Mouse (Mus musculus) intestine, embryonic 14.5 days (tissue): ENCODE measurements at regions not wholly inside any gene's neighbourhood (a gene's known extent, or its start where the extent isn't known, plus 50 kb on each side); places are given as distances from the start of the nearest gene placed in this dataset.

ENCODE experiments used
- ATAC-seq: fragments of 200-750 bp; cut with Nextera tagmentation; replicated peaks from 2 replicates; pipeline ENCODE4 v1.8.0; 2017; ENCODE audit warnings: low read depth, moderate number of reproducible peaks, moderate TSS enrichment, moderate library complexity; ENCODE audit not compliant: low FRiP score, low TSS enrichment
- DNase-seq: peaks from one replicate; pipeline ENCODE4 v3.0.0-alpha.2; 2018; ENCODE audit warnings: low spot score
- H3K27ac ChIP-seq: fragments of 300-500 bp; sonication (generic); 2 replicates; pipeline ENCODE4 v1.5.1; 2014; ENCODE audit warnings: low read depth, mild to moderate bottlenecking, control low read depth
- H3K27me3 ChIP-seq: fragments of 300-500 bp; sonication (generic); replicated peaks from 2 replicates; pipeline ENCODE4 v1.6.1; 2014; ENCODE audit warnings: low read length, control low read depth; ENCODE audit not compliant: control insufficient read depth, insufficient read depth
- H3K36me3 ChIP-seq: fragments of 300-500 bp; sonication (generic); 2 replicates; pipeline ENCODE4 v1.6.1; 2014; ENCODE audit warnings: low read length, control low read depth; ENCODE audit not compliant: control insufficient read depth, insufficient read depth
- H3K4me1 ChIP-seq: fragments of 300-500 bp; sonication (generic); replicated peaks from 2 replicates; pipeline ENCODE4 v1.6.1; 2014; ENCODE audit warnings: low read length, control low read depth, mixed read lengths; ENCODE audit not compliant: control insufficient read depth, insufficient read depth
- H3K4me2 ChIP-seq: fragments of 300-500 bp; sonication (generic); 2 replicates; pipeline ENCODE4 v1.6.1; 2014; ENCODE audit warnings: low read length
- H3K4me3 ChIP-seq: fragments of 300-500 bp; sonication (generic); 2 replicates; pipeline ENCODE4 v1.5.1; 2014; ENCODE audit warnings: low read depth, low read length, control low read depth, mixed read lengths
- H3K9ac ChIP-seq: fragments of 300-500 bp; sonication (generic); 2 replicates; pipeline ENCODE4 v1.6.1; 2014; ENCODE audit warnings: mild to moderate bottlenecking, low read length
- H3K9me3 ChIP-seq: fragments of 300-500 bp; sonication (generic); 2 replicates; pipeline ENCODE4 v1.6.1; 2016; ENCODE audit warnings: low read length, control low read depth; ENCODE audit not compliant: control insufficient read depth
- WGBS: fragments of 180-500 bp; shearing (Covaris S2); extraction: QIAGEN DNeasy Blood & Tissue Kit; methylation state at CpG from one replicate; pipeline ENCODE4 v1.1.7; 2014; 5-methylcytosine and 5-hydroxymethylcytosine counted together

DNA sequence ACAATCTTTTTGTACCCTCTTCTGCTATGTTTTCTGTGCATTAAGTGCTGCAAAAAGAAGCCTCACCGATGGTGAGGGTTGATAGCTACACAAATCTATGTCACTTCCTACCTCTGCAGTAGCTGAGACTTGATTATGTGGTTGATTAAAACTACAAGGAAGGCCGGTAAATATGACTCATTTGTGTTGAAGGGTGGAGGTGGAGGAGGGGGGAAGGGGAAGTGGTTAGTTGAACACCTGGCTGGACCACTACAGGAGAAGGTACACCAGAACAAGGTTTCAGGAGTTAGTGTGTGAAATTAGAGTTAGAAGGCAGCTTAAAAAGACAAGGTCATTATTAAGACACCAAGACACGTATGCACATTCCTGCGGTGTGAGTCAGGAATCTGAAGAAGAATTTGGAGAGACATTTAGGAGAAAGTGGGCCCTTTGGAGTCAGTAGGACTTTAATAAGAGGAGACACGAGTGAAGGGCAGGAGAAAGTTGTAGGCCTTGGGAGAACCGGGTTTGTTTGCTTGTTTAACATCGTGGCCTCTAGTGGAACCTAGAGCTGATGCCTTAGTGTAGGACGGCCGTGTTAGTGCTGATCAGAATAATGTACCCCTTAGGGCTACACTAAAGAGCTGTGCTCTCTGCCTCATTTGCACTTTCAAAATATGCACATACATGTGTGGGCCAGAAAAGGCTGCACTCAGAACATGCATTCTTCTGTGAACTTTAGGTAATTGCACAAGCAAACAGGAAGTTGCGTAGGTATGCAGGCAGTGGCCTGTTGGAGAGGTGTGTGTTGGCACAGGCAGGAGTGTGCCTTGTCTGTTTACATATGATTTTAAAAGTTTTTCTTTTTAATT lies 108.5 kb upstream of the Jag1 start:
- DNase-seq, result no peak
- no peak overlapping the region for H3K4me2 ChIP-seq
- no peak for ATAC-seq
- no peaks in the 10 kb centered on the region for H3K4me1 ChIP-seq
- WGBS, result 83% methylated on average over 10 of the region's 10 CpGs
- H3K27ac ChIP-seq, result no peak overlapping the region
- H3K9ac ChIP-seq, result no peak overlapping the region
- H3K9me3 ChIP-seq, result no peaks in the 10 kb centered on the region
- no peaks in the 10 kb centered on the region for H3K36me3 ChIP-seq
- H3K27me3 ChIP-seq, result no peaks in the 10 kb centered on the region
- no peak overlapping the region for H3K4me3 ChIP-seq

GRCm38 (mm10) chr2:137215697-137216096 lies 99.3 kb upstream of the Jag1 start:
- Histone ChIP-seq H3K9me3 (no peaks in the 10 kb centered on the region), H3K27me3 (no peaks in the 10 kb centered on the region), H3K27ac (no peak overlapping the region), H3K4me2 (no peak overlapping the region), H3K4me3 (no peak overlapping the region), H3K4me1 (no peaks in the 10 kb centered on the region), H3K9ac (no peak overlapping the region), H3K36me3 (no peaks in the 10 kb centered on the region)
- WGBS, result 42% methylated on average over 7 of the region's 7 CpGs
- ATAC-seq (no peak), DNase-seq (no peak)

DNA sequence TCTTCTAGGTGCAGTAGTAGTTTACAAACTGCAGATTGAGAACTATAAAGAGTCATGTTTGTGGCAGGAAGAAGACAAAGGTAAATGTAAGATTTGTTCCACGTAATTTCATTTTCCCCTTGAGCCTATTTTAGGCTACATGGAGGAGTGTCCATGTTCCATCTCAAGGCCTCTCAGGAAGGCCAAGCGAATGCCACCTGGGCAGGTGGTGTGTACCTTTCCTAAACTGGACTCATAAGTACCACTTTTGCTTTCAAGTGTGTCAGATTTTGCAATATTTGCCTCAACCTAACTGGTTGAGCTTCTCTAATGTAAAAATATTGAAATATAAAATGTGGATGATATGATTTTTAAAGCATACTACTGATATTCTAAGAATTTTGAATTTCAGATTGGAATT lies 91.4 kb upstream of the Jag1 start:
- H3K4me3 ChIP-seq, result no peak overlapping the region
- H3K9me3 ChIP-seq, result no peaks in the 10 kb centered on the region
- no peaks in the 10 kb centered on the region for H3K27me3 ChIP-seq
- no peak overlapping the region for H3K9ac ChIP-seq
- H3K4me1 ChIP-seq, result no peaks in the 10 kb centered on the region
- ATAC-seq, result no peak
- H3K36me3 ChIP-seq, result no peaks in the 10 kb centered on the region
- WGBS, result 93% methylated on average over 2 of the region's 2 CpGs
- no peak overlapping the region for H3K4me2 ChIP-seq
- no peak for DNase-seq
- no peak overlapping the region for H3K27ac ChIP-seq

GRCm38 (mm10) chr2:137204274-137204850 lies 87.9 kb upstream of the Jag1 start:
- DNase-seq (no peak), ATAC-seq (no peak)
- Histone ChIP-seq H3K27ac (no peak overlapping the region), H3K27me3 (no peaks in the 10 kb centered on the region), H3K4me2 (no peak overlapping the region), H3K36me3 (no peaks in the 10 kb centered on the region), H3K4me1 (no peaks in the 10 kb centered on the region), H3K9ac (no peak overlapping the region), H3K9me3 (no peaks in the 10 kb centered on the region), H3K4me3 (no peak overlapping the region)
- WGBS, result 85% methylated on average over 6 of the region's 6 CpGs

DNA sequence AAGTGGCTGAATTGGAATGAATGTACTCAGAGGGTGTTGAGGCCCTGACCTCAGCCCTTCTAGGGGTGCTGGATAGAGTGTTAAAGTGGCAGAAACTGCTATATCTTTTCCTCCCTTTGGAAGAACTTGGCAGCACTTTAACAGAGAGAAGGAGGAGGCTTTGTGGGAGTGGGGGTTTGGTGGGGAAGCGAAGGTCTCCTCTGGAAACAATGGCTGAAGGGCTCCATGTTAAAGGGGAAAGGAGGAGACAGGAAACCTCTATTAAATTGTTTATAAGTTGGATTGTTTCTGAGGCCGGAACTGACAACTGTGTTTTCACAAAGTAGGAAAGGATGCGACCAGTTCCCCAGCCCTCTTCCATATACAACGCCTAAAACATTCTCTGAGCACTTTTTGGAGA lies 83.7 kb upstream of the Jag1 start:
- no peak overlapping the region for H3K4me2 ChIP-seq
- DNase-seq (no peak), ATAC-seq (no peak)
- H3K4me1 ChIP-seq, result no peaks in the 10 kb centered on the region
- no peak overlapping the region for H3K27ac ChIP-seq
- no peaks in the 10 kb centered on the region for H3K36me3 ChIP-seq
- no peak overlapping the region for H3K9ac ChIP-seq
- H3K9me3 ChIP-seq, result no peaks in the 10 kb centered on the region
- no peak overlapping the region for H3K4me3 ChIP-seq
- WGBS, result 64% methylated on average over 4 of the region's 4 CpGs
- no peaks in the 10 kb centered on the region for H3K27me3 ChIP-seq

DNA sequence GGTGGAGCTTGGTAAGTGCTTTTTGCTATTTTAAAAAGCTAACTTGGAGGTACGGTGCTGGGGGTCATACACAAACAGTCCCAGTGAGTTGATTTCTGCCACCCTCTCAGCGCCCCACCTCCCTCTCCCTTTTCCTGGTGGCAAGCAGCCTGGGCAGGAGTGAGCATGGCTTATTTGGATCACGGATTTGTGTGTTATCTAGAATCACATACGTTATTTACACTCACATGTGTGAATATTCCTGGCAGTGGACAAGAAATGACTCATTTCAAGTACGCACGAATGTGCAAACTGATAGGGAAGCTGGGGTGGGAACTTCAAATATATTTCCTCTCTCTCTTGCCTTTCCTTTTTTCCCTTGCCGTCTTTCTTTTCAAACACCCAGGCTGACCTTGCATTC lies 75.7 kb upstream of the Jag1 start:
- Histone ChIP-seq H3K27ac (no peak overlapping the region), H3K9ac (no peak overlapping the region), H3K9me3 (0 out of 2 replicates have a peak, but pooled peaks cover 3% of the 10 kb centered on the region), H3K4me2 (no peak overlapping the region), H3K27me3 (no peaks in the 10 kb centered on the region), H3K36me3 (no peaks in the 10 kb centered on the region), H3K4me1 (0 out of 2 replicates have a peak, but pooled peaks cover 4% of the 10 kb centered on the region), H3K4me3 (no peak overlapping the region)
- ATAC-seq (no peak), DNase-seq (no peak)
- 52% methylated on average over 7 of the region's 7 CpGs for WGBS

GRCm38 (mm10) chr2:137169176-137169575 lies 52.7 kb upstream of the Jag1 start:
- no peaks in the 10 kb centered on the region for H3K36me3 ChIP-seq
- 85% methylated on average over 1 of the region's 1 CpGs for WGBS
- no peaks in the 10 kb centered on the region for H3K9me3 ChIP-seq
- H3K4me3 ChIP-seq, result no peak overlapping the region
- no peak for DNase-seq
- H3K27ac ChIP-seq, result no peak overlapping the region
- H3K4me1 ChIP-seq, result peaks cover 4% of the 10 kb centered on the region; the same call in 1 of the 2 replicates
- ATAC-seq, result no peak
- H3K9ac ChIP-seq, result no peak overlapping the region
- no peak overlapping the region for H3K4me2 ChIP-seq
- H3K27me3 ChIP-seq, result no peaks in the 10 kb centered on the region

DNA sequence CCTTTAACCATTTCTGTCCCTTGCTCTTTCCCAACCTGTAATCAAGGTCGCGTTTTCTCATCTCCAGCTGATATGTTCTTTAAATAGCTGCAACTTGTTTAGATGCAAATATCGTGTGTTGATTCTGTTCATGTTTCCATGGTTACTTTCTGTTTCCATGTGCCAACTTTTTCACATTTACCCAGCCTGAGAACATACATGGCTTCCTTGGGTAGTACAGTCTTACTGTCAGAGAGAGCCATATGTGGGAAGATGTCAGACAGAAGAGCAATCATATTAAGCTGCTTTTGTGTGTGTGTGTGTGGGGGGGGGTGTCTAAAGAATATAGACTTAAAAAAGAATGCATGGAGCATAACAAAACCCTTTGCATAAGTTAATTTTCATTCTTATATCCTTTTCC lies 52.2 kb upstream of the Jag1 start:
- Histone ChIP-seq H3K9ac (no peak overlapping the region), H3K27me3 (no peaks in the 10 kb centered on the region), H3K27ac (no peak overlapping the region), H3K4me1 (peaks cover 4% of the 10 kb centered on the region; the same call in 1 of the 2 replicates), H3K4me3 (no peak overlapping the region), H3K36me3 (no peaks in the 10 kb centered on the region), H3K9me3 (no peaks in the 10 kb centered on the region), H3K4me2 (no peak overlapping the region)
- ATAC-seq (no peak), DNase-seq (no peak)
- WGBS, result 90% methylated on average over 3 of the region's 3 CpGs
